Mouse (Mus musculus): Measurements from ENCODE around the gene Col23a1.
A peak's percentile ranks its signal among the peaks of the same experiment; 100 is the strongest.
"Not testable (repeated sequence)": the region's sequence is repeated elsewhere in the genome, so short reads cannot be mapped to it uniquely, and the experiment has no call there.

Col23a1 gene

GRCm38 (mm10) chr11:51588833-51589232 is 299.1 kb downstream of the Col23a1 start:
- DNase-seq (ENCODE audit: low spot score in 2 of 2), result no peak

DNA sequence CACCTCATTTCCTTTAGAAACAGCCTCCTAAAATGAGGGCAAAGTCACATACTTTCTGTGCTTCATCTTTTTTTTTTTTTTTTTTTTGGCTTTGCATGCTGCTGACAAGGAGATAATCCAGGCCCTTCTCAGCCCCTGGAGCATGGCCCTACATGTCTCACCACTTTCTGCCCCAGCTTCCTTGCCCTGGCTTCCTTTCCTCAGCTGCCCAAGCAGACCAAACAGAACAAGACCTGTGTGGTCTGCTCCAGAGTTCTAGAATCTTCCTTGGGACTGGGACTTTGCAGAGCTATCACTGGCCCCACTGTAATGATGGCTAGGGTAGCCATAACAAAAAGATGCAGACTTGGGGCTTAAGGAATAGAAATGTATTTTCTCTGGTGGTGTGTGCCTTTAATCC is 300.3 kb downstream of the Col23a1 start:
- no peak for DNase-seq (ENCODE audit: low spot score in 2 of 2)

GRCm38 (mm10) chr11:51591168-51591567 is 301.4 kb downstream of the Col23a1 start:
- no peak for DNase-seq (ENCODE audit: low spot score in 2 of 2)

DNA sequence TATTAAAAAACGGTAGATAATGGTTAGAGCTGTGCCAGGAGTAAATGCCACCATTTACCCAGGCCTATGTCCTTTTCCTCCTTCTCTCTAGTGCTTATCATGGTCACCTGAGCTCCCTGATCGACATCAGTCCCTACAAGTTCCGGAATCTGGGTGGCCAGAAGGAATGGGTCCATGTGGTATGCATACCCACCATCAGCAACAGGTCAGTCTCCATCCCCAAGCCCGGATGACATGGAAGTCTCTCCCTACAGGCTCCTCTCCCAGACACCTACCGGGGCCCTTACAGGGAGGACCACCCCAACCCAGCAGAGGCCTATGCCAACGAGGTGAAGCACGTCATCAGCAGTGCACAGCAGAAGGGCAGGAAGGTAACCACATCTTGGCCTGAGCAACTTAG is 302.2 kb downstream of the Col23a1 start:
- DNase-seq (ENCODE audit: low spot score in 2 of 2), result no peak

DNA sequence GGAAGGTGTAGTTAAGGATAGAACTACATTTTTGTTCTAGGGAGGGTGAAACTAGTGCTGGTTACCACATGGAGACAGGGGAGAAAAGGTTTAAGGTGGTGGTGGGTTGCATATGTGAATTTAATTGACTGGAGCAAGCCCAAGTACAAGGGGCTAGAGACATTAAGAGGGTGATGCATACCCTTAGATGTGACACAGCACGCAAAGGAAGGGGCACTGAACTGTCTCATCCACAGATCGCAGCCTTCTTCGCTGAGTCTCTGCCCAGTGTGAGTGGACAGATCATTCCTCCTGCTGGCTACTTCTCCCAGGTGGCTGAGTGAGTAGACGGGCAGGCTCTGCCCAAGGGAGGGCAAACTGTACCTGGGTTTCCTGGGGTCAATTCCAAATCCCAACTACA is 303.6 kb downstream of the Col23a1 start:
- DNase-seq (ENCODE audit: low spot score in 2 of 2), result no peak

- no peak for DNase-seq (ENCODE audit: low spot score in 2 of 2)
Measured at GRCm38 (mm10) chr11:51593849-51594248, 304.1 kb downstream of the Col23a1 start.

- DNase-seq (ENCODE audit: low spot score in 2 of 2), result no peak
Measured at GRCm38 (mm10) chr11:51594715-51595350, 305.1 kb downstream of the Col23a1 start.

- no peak for DNase-seq (ENCODE audit: low spot score in 2 of 2)
Measured at GRCm38 (mm10) chr11:51595459-51596083, 305.9 kb downstream of the Col23a1 start.

DNA sequence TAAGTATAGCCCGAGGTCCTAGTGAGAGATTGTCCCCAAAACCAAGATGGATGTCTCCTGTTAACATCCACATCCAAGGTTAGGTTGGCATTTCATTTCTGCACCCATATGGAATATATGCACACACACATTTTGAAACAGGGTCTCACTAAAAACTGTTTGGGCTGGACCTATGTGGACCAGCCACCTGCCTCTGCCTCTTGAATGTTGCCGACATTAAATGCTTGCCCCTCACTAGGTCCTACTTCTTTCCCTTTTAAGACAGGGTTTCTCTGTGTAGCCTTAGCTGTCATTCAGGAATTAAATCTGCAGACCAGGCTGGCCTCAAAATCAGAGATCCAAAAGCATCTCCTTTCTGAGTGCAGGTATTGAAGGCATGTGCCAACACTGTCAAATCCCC is 307.8 kb downstream of the Col23a1 start:
- DNase-seq (ENCODE audit: low spot score in 2 of 2), result no peak

DNA sequence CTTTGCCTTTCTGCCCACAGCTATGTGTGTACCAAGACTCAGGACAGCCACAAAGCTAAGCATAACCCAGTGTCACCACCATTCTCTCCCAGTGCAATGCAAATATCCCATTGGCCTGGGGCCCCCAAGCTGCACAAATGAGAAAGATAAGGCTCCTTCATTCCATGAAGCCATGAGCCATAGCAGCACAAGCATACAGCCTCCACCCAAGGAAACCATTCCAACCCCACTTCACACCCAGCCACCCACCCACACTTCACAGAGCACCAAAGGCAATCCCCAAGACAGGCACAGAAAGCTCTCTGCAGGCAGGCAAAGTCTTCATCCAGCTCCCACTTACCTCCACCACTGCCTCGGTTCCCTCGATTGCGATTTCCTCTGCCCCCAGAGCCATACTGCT is 312.5 kb downstream of the Col23a1 start:
- DNase-seq (ENCODE audit: low spot score in 2 of 2), result no peak

GRCm38 (mm10) chr11:51605602-51606446 is 316.1 kb downstream of the Col23a1 start:
- peak; percentile 82 to 85 for DNase-seq (ENCODE audit: low spot score in 2 of 2)

DNA sequence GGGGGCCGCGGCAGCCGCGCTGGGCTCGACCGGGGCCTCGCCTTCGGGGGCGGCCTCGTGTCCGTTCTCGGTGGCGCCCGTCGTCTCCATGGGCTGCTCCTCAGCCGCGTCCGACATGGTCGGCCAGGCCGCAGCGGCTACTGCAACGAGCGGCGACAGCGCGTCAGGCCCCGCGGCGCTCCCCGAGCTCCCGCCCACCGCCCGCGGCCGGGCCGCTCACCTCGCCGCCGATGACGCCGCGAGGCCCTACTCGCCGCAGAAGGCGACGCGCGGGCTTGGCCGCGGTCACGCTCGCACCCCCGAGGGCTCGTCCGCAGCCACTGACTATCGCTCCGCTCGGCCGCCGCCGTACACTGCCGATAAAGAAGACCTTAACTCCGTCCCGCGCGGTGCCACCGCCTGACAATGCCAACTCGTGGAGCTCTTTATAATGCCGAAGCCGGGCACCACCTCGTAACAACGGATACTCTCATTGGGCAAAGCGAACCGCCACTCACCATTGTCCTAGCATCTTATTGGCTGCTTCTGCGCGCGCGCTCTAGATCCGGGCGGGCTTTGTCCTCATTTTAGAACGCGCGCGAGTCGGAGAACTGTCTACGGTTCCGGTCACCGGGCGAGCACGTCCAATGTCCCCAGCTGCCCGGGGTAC is 316.9 kb downstream of the Col23a1 start, which contains the start of gene Hnrnpab:
Gene Hnrnpab (minus strand): TSS at position 401 of the 649 bp plus-strand sequence.
- peak; percentile 95 to 97 for DNase-seq (ENCODE audit: low spot score in 2 of 2)

DNA sequence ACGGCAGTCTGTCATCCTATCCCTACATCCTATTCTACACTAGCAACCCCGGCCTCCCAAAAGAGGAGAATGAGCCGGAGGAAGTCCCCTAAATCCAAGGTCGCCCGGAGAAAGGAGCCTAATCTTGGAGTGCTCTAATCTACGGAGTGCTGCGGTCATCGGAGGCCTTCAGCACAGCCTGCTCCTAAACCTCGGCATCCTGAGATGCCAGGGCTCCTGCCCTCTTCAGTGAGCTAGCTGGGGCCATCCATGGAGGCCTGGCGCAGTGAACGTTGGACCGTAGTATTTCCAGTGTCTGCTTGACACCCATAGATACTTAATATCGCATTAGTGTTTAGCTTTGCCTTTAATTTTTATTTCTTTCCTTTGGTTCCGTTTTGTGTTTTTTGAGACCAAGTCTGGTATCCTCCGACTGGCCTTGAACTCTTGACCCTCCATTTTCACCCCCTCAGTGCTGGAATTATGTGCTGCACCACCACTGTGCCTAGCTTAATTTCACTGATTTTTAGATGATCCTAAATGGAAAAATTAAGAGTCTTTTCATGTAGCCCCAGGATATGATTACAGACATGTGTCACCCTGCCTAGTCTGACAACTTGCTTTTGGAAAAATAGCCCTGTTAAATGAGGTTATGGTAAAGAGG is 317.5 kb downstream of the Col23a1 start:
- DNase-seq (ENCODE audit: low spot score in 2 of 2), result no peak

- no peak for DNase-seq (ENCODE audit: low spot score in 2 of 2)
Measured at GRCm38 (mm10) chr11:51609266-51609909, 319.7 kb downstream of the Col23a1 start.

DNA sequence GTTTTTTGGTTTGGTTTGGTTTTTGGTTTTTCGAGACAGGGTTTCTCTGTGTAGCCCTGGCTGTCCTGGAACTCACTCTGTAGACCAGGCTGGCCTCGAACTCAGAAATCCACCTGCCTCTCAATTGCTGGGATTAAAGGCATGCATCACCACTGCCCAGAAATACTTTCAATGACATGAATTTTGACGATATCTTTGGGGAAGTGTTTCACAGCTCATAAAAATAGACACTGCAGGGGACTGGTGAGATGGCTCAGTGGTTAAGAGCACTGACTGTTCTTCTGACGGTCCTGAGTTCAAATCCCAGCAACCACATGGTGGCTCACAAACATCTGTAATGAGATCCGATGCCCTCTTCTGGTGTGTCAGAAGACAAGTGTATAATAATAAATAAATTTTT is 320.2 kb downstream of the Col23a1 start:
- not testable (repeated sequence) for DNase-seq (ENCODE audit: low spot score in 2 of 2)

DNA sequence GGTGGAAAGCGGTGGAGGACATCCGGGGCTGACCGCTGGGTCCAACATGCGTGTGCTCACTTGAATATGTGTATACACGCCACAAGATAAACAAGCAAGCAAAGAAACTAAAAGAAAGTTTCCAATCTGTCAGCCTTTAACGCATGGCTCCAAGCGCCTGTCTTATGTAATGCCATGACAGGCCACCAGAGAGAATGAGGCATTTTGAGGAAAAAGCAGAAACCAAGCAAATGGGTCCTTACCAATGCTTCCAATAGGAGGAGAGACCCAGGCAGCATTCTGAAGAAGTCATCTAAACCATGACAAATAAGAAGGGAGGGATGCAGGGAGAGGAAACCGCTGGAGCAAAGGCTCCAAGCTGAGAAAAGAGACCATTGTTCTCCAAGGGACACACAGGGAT is 324.5 kb downstream of the Col23a1 start:
- no peak for DNase-seq (ENCODE audit: low spot score in 2 of 2)

DNA sequence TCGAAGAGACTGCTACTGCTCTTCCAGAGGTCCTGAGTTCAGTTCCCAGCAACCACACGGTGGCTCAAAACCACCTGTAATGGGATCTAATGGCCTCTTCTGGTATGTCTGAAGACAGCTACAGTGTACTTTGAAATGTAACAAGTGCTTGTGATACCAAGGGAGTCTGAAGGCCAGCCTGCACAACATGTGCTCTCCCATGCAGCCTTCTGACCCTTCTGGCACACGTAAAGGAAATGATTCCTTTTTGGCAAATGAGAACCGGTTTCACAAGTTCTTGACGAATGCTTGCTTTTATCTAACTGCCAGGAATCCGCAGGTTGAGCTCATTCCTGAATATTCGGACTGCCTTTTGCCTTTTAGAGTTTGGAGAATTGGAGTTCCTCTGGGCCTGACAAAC is 325.4 kb downstream of the Col23a1 start:
- no peak for DNase-seq (ENCODE audit: low spot score in 2 of 2)

DNA sequence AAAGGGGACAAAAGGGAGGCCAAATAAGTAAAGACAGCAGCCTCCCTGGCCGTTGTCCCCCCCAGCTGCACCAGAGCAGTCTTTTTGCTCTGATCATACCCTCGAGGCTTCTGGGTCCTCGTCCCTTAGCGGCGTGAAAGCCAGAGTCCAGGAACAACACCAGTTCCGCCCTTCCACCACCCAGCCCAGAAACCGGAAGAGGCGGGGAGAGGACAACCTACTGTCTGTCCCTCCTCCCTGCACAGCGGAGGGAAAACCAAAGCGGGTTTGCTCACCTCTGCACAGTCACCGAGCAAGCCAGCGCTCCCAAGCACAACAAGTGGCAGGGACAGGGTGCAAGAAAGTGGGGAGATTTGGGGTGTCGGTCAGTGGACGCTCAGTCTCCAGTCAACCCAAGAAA is 325.9 kb downstream of the Col23a1 start:
- peak; percentile 48 to 65 for DNase-seq (ENCODE audit: low spot score in 2 of 2)

DNA sequence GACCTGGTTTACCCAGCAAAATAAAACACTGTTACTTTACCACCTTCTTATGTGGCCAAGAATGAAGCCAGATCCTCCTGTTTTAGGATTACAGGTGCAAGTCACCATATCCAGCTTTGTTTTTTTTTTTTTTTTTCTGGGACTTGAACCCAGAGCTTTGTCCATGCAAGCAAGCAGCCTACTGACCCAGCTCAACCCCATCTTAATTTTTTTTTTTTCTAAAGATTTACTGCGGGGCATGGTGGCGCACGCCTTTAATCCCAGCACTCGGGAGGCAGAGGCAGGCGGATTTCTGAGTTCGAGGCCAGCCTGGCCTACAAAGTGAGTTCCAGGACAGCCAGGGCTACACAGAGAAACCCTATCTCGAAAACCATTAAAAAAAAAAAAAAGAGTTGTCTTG is 326.4 kb downstream of the Col23a1 start:
- not testable (repeated sequence) for DNase-seq (ENCODE audit: low spot score in 2 of 2)

DNA sequence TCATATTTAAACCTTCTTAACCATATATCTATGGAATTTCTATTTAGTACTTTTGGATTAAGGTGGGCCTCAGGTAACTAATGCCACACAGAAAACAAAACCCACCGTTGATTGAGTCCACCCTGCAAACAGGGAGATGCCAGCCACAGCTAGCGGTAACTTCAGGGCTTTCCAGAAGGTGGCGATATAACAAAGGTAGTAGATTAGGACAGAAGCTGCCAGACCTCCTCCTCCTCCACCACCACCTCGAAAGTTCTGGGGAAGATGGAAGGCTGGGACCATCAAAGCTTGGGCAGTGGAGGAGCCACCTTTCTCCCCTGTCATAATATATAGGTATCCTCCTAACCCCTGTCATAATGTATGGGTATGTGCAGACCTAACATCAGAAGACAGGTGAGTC is 328.0 kb downstream of the Col23a1 start:
- peak; percentile 68 to 85 for DNase-seq (ENCODE audit: low spot score in 2 of 2)

DNA sequence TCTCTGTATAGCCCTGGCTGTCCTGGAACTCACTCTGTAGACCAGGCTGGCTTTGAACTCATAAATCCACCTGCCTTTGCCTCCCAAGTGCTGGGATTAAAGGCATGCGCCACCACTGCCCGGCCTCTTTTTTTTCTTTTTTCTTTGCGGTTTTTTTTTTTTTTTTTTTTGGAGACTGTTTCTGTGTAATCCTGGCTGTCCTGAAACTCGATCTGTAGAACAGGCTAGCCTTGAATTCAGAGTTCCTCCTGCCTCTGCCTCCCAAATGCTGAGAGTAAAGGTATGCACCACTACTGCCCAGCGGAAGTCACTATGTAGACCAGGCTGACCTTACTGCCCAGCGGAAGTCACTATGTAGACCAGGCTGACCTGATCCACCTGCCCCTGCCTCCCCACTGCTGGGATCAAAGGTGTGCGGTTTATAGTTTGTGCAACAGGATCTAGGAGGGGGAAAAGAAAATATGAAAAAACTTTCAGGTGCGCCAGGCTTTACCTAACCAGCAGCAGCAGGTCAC is 329.2 kb downstream of the Col23a1 start:
- no peak for DNase-seq (ENCODE audit: low spot score in 2 of 2)

Data from thymus, postnatal 10 days (tissue).